ENCODE assay signal across 8 mouse cellular contexts in genomic region chr1:161251417-161252265, GRCm38 (mm10). TPM values are rescaled to one million over a fixed set of nuclear protein-coding genes. Genes with fewer than 3 reads are reported as not detected.
DNase-seq lines count a peak whose midpoint lies in the region; ATAC-seq and TF ChIP-seq lines count a peak whose summit lies in the region.

No protein-coding gene starts in this region.

- peak overlapping the region; percentile 97 for H3K4me3 ChIP-seq in layer of hippocampus, adult 2 months
- H3K4me3 ChIP-seq in intestine, embryonic 14.5 days (ENCODE audit: low read depth, low read length) = peak overlapping the region; percentile 80
- peak overlapping the region; percentile 82 for H3K4me3 ChIP-seq in midbrain, embryonic 12.5 days

- peak; percentile 26; the same call in 1 of the 2 replicates for ATAC-seq in intestine, embryonic 14.5 days (replicated peaks; ENCODE audit: low FRiP score, low TSS enrichment, low read depth)
- no peak for ATAC-seq in midbrain, embryonic 12.5 days (ENCODE audit: low FRiP score, low read depth)

- no peak overlapping the region for H3K9ac ChIP-seq in intestine, embryonic 14.5 days (ENCODE audit: low read length)
- H3K9ac ChIP-seq in midbrain, embryonic 12.5 days (replicated peaks) = no peak overlapping the region

- no peak for TF ChIP-seq CTCF in layer of hippocampus, adult 2 months (conservative IDR thresholded peaks at IDR 0.05)

- WGBS in intestine, embryonic 14.5 days = 65% methylated on average over 9 of the region's 9 CpGs
- WGBS in midbrain, embryonic 12.5 days = 72% methylated on average over 9 of the region's 9 CpGs

- peaks cover 5% of the 10 kb centered on the region for H3K36me3 ChIP-seq in intestine, embryonic 14.5 days (ENCODE audit: control insufficient read depth, insufficient read depth, low read length)
- no peaks in the 10 kb centered on the region; the same call in 1 of the 2 replicates for H3K36me3 ChIP-seq in midbrain, embryonic 12.5 days

- H3K27me3 ChIP-seq in intestine, embryonic 14.5 days (replicated peaks; ENCODE audit: control insufficient read depth, insufficient read depth, low read length) = no peaks in the 10 kb centered on the region
- peaks cover 9% of the 10 kb centered on the region for H3K27me3 ChIP-seq in midbrain, embryonic 12.5 days

- no peak for DNase-seq in layer of hippocampus, adult 2 months (ENCODE audit: low spot score in 2 of 2)
- DNase-seq in layer of hippocampus, adult 9-11 months = no peak
- DNase-seq in embryo, embryonic 10.5 days (ENCODE audit: low spot score) = peak; percentile 29
- DNase-seq in intestine, embryonic 14.5 days (ENCODE audit: low spot score) = no peak
- DNase-seq in frontal cortex, postnatal 25 days (ENCODE audit: low spot score in 2 of 2) = no peak
- DNase-seq in right cerebral cortex, postnatal 4 days = no peak
- no peak for DNase-seq in retina, postnatal 1 day

- peak overlapping the region; percentile 52 for H3K4me2 ChIP-seq in intestine, embryonic 14.5 days (ENCODE audit: low read length)
- peak overlapping the region; percentile 93 for H3K4me2 ChIP-seq in midbrain, embryonic 12.5 days (replicated peaks)

- peak overlapping the region; percentile 99 for H3K27ac ChIP-seq in layer of hippocampus, adult 2 months
- no peak overlapping the region for H3K27ac ChIP-seq in intestine, embryonic 14.5 days (ENCODE audit: low read depth)
- no peak overlapping the region for H3K27ac ChIP-seq in midbrain, embryonic 12.5 days (replicated peaks)

- H3K4me1 ChIP-seq in intestine, embryonic 14.5 days (replicated peaks; ENCODE audit: control insufficient read depth, insufficient read depth, low read length) = peaks cover 18% of the 10 kb centered on the region; the same call in 1 of the 2 replicates
- peaks cover 28% of the 10 kb centered on the region for H3K4me1 ChIP-seq in midbrain, embryonic 12.5 days

- H3K9me3 ChIP-seq in intestine, embryonic 14.5 days (ENCODE audit: control insufficient read depth, low read length) = no peaks in the 10 kb centered on the region
- no peaks in the 10 kb centered on the region for H3K9me3 ChIP-seq in midbrain, embryonic 12.5 days

RNA-seq across cellular contexts. Expression of gene Prdx6, which starts 0.6 kb away (rescaled TPM):
- total RNA-seq in layer of hippocampus, adult 2 months (2021) = 100 to 1,000 TPM; 328 to 335 TPM
- polyA plus RNA-seq in intestine, embryonic 14.5 days (2014; fragmentation: Nextera tagmentation; extraction: Ambion mirVana) = 518 and 523 TPM in 2 replicates
- polyA plus RNA-seq in midbrain, embryonic 12.5 days (2016; fragmentation: Nextera tagmentation; extraction: Ambion mirVana) = 287 and 297 TPM in 2 replicates
